Mouse (Mus musculus) common myeloid progenitor, adult 5-6 weeks (primary cell): ENCODE results near the gene Tmem221. TPM values are rescaled to one million over a fixed set of nuclear protein-coding genes. Genes with fewer than 3 reads are reported as not detected.

Experiments used
- ATAC-seq: replicated peaks from 2 replicates; pipeline ENCODE4 v1.8.0; 2016; ENCODE audit warnings: low read depth, mild to moderate bottlenecking, moderate TSS enrichment, inconsistent platforms; ENCODE audit not compliant: poor library complexity, severe bottlenecking
- total RNA-seq: library from RNA; stranded (forward); fragments of 200-1000, 187-1606 nt; gene quantifications from 2 replicates; pipeline ENCODE4 v1.2.3, GENCODE M21; 2017

Tmem221 gene
- total RNA-seq: not detected in 2 replicates

- no peak for ATAC-seq
Observed at GRCm38 (mm10) chr8:71558071-71558957, at the start of gene Tmem221. TSS of gene Tmem221 (minus strand) at chr8:71558871.

DNA sequence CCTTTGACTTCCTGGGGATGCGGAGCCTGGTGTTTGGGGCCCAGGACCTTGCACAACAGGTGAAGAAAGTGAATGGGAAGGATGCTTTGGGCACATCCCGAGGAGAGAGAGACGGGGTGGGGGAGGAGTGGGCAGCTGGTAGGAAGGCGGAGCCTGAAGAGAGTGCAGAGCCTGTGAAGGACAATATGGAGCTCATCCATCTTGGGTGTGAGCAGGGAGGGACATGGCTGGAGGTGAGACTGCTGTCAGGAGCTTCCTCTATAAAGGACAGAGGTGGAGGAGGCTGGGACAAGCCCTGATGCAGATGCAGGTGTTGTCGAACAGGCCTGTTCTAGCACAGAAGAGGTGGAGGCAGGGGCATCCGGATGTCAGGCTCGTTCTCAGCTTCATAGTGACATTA lies 45.4 kb upstream of the Tmem221 start:
- no peak for ATAC-seq

GRCm38 (mm10) chr8:71602666-71603334 lies 44.1 kb upstream of the Tmem221 start:
- peak; percentile 39 for ATAC-seq

GRCm38 (mm10) chr8:71601939-71602665 lies 43.4 kb upstream of the Tmem221 start:
- ATAC-seq: peak; percentile 27

GRCm38 (mm10) chr8:71598841-71599240 lies 40.2 kb upstream of the Tmem221 start:
- ATAC-seq: no peak

GRCm38 (mm10) chr8:71598375-71598774 lies 39.7 kb upstream of the Tmem221 start:
- no peak for ATAC-seq

DNA sequence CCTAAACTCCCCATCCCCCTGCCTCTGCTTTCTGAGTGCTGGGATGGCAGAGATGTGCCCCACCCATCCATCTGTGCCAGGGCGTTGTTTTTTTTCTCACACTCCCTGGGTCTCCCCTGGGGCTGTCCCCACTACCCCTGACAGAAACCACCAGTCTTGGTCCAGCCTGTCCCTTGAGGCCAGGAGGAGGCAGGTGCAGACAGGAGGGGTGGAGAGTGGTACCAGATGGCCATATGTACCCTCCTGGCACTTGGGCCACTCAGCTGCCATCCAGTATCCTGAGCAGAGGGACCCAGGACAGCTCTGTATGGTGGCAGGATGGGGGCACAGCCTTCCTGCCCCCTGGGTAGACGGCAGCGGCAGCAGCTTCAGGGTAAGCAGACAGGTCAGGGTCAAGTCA lies 38.8 kb upstream of the Tmem221 start, which contains the start of gene Fam129c:
TSS of gene Fam129c (plus strand) at position 198 of the 400 bp plus-strand sequence.
- no peak for ATAC-seq

GRCm38 (mm10) chr8:71596798-71597197 lies 38.1 kb upstream of the Tmem221 start:
- ATAC-seq: peak; percentile 20; the same call in 1 of the 2 replicates

- no peak for ATAC-seq
Observed at GRCm38 (mm10) chr8:71596384-71596783, 37.7 kb upstream of the Tmem221 start.

DNA sequence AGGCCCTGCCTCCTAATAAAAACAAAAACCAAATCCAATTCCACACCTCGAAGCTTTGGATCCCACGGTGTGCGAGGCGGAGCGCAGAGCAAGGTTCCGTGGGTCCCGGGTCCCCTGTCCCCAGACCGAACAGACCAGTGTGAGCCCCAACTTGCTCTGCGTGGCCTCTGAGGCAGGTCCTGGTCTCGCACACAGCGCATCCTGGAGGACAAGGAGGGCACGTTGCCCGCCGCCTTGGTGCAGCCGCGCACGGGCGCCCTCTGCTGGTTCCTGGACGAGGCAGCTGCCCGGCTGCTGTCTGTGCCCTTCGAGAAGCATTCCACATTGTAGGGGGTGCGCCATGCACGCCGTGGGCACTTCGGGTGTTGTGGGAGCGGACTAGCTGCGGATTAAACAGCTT lies 37.2 kb upstream of the Tmem221 start:
- peak; percentile 59 for ATAC-seq

- ATAC-seq: no peak
Observed at GRCm38 (mm10) chr8:71594324-71594722, 35.7 kb upstream of the Tmem221 start.

DNA sequence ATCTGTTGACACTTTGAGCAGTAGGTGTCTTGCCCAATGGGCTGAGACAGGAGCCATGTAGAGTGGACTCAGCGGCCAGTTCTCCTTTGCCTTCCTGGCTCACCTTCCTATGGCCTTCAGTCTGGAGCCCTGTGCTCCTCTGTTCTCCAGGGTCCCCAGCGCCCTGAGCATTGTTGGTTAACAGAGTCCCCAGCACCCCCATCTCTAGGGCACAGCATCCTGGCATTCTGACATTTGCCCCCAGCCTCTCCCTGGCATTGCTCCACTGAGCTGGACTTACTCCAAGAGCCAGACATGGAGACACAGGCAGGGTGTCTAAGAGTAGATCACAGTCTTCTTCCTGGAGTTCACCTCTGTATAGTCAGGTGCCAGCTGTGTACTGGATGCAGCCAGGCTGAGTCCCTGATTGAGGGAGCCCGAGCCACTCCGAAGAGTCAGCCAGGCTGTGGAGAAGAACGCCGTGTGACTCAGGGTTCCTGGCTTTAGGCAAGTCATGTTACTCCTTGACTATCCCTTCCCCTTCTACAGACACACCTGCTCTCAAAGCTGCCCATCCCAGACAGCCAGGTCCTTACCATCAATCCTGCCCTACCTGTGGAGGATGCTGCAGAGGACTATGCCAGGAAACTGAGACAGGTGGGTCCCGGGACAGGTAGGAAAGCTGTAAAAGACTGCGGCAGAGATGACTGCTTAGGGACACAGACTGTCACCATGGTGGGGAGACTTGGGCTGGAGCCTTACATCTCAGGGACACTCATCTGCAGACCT lies 35.1 kb upstream of the Tmem221 start:
- ATAC-seq: no peak

DNA sequence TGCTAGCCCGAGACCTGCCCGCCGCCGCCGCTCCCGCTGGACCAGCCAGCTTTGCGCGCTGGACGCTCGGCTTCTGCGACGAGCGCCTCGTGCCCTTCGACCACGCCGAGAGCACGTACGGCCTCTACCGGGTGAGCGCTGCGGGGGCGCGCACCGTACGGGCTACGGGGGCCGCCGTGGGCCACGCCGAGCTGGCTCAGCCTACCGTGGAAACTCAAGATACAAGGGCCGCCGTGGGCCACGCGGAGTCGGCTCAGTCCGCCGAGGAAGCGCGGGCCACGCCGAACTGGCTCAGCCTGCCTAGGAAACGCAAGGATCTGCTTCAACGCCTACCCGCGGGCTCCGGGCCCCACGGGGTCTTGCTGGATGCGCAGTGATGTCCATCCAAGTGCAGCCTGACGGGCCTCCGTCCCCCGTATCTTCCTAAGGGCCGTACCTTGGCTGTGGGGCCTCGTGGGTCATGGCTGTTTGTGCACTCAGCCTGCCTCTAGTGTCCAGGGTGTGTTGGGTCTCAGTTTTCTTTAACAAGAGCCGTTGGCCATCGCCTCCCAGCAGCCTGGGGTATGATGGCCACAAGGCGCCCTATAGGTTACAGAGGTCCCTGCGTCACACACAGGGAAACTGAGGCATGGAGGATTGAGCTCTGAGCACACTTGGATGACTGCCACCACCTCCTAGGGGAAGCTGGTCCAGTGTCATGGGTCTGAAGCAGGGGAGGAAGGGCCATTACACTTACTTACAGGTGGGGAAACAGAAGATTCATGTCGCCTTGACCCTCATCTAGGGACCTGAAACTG lies 33.9 kb upstream of the Tmem221 start:
- no peak for ATAC-seq

DNA sequence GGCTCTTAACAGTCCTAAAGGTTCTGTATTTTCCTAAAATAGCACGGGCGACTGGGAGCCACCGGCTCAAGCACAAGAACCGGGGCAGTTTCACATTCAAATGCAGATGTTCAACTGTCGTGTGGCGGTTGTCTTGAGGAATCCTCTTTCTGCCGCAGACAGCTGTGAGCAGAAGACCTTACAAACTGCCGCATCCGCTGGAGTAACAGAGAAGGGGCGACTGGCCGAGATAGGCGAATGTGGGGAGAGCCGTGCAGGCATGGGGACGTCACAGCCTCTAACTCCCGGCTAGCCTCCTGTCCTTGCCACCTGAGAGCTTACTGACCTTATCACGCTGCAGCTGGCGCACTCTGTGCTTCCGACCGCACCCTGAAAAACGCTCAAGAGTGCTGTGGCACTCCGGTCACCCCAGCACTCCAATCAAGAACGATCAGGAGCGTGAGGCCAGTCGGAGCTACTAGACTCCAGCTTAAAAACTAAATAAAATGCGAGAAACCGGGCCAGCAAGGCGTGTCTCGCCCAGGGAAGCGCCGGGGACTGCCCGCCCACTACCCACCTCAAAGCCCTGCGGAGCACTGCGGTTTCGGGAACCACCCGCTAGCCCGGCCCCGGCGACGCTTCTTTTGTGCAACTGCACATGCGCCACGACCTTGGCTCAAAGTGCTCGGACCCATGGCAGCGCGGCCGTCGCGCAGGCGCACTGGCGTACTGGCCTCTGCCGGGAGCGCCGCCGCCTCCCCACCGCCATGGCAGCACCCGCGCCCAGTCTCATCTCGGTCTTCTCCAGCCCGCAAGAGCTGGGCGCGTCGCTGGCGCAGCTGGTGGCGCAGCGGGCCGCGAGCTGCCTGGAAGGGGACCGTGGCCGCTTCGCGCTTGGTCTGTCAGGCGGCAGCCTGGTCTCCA lies 33.1 kb upstream of the Tmem221 start, which contains the start of gene Pgls:
TSS of gene Pgls (plus strand) at position 706 of the 903 bp plus-strand sequence.
- ATAC-seq: peak; percentile 70

- no peak for ATAC-seq
Observed at GRCm38 (mm10) chr8:71591017-71591416, 32.3 kb upstream of the Tmem221 start.

- no peak for ATAC-seq
Observed at GRCm38 (mm10) chr8:71588762-71589161, 30.1 kb upstream of the Tmem221 start.

- 0 out of 2 replicates have a peak, but pooled peaks have one; percentile 16 for ATAC-seq
Observed at GRCm38 (mm10) chr8:71586891-71587290, 28.2 kb upstream of the Tmem221 start.

DNA sequence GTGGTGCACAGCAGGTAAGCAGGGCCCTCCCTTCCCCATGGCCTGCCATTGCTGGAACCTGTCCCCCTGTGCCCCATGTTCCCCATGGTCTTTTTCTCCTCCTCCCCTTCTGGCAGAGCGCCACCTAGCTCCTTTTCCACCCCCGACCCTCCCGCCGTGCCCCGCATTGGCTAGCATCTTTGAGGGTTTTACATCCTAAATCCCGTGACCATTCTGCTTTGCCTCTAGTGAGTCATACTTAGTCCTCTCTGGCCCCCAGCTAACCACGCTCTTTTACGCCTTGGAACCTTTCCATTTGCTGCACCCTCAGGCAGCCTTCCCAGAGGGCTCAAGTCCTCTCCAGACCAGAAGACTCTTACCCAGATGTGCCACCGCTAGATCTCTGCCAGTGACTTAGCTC lies 21.5 kb upstream of the Tmem221 start:
- no peak for ATAC-seq
